Mouse (Mus musculus) CH12.LX (cell line): ENCODE results near the gene Gmds. TPM values are rescaled to one million over a fixed set of nuclear protein-coding genes. Genes with fewer than 3 reads are reported as not detected.

Experiments used
- DNase-seq: peaks from one replicate; pipeline ENCODE4 v3.0.0-alpha.2; 2013; ENCODE audit errors: extremely low read depth
- H3K27ac ChIP-seq: 2 replicates; pipeline ENCODE4 v1.5.1; 2012; ENCODE audit warnings: low read depth, mild to moderate bottlenecking, control low read depth, moderate library complexity; ENCODE audit not compliant: insufficient read depth
- H3K27me3 ChIP-seq: replicated peaks from 2 replicates; pipeline ENCODE3; 2012; ENCODE audit warnings: inconsistent platforms
- H3K36me3 ChIP-seq, 2 experiments: replicated peaks in 1 of 2; 2 replicates each; pipeline versions ENCODE3 to v1.6.1; 2012; ENCODE audit warnings: inconsistent platforms in 1 of 2, low read length in 1 of 2, mild to moderate bottlenecking in 1 of 2, mixed read lengths in 1 of 2, moderate library complexity in 1 of 2; ENCODE audit not compliant: control insufficient read depth in 1 of 2, insufficient read depth in 1 of 2
- H3K4me1 ChIP-seq, 2 experiments: 2 replicates each; pipeline ENCODE4 v1.6.1; 2012; ENCODE audit warnings: inconsistent platforms in 1 of 2, moderate library complexity in 1 of 2; ENCODE audit not compliant: insufficient read depth in 2 of 2, control insufficient read depth in 1 of 2
- H3K4me2 ChIP-seq: 2 replicates; pipeline ENCODE4 v1.6.1; 2012; ENCODE audit warnings: low read depth, mild to moderate bottlenecking, control low read depth; ENCODE audit not compliant: poor library complexity, insufficient read depth, severe bottlenecking
- H3K4me3 ChIP-seq, 3 experiments: fragments of 150-350 bp in 1 of 3; sonication (generic) in 1 of 3; replicated peaks in 1 of 3; 2 replicates each; pipeline versions ENCODE3 to v1.5.1; 2011 to 2012; ENCODE audit warnings: low read depth in 2 of 3, low read length in 2 of 3, mild to moderate bottlenecking in 2 of 3, moderate library complexity in 2 of 3, control low read depth in 1 of 3, improper control_type of control experiment in 1 of 3, inconsistent platforms in 1 of 3, mixed read lengths in 1 of 3; ENCODE audit not compliant: poor library complexity in 1 of 3
- H3K79me2 ChIP-seq: replicated peaks from 2 replicates; pipeline ENCODE4 v1.6.1; 2012; ENCODE audit warnings: mild to moderate bottlenecking, moderate library complexity; ENCODE audit not compliant: control insufficient read depth, poor library complexity, insufficient read depth, severe bottlenecking; ENCODE audit errors: extremely low read depth
- H3K9ac ChIP-seq: 2 replicates; pipeline ENCODE4 v1.6.1; 2012; ENCODE audit warnings: low read depth, mild to moderate bottlenecking, control low read depth, moderate library complexity; ENCODE audit not compliant: insufficient read depth
- H3K9me3 ChIP-seq: replicated peaks from 2 replicates; pipeline ENCODE3; 2012; ENCODE audit warnings: low read length, inconsistent platforms, mixed read lengths
- CHD1 ChIP-seq: IDR thresholded peaks from 2 replicates; pipeline ENCODE4 v1.6.1; 2012; ENCODE audit warnings: low read depth, low read length, improper control_type of control experiment, inconsistent platforms
- CHD2 ChIP-seq: IDR thresholded peaks from 2 replicates; pipeline ENCODE4 v1.6.1; 2011; ENCODE audit warnings: low read length, improper control_type of control experiment
- HCFC1 ChIP-seq: IDR thresholded peaks from 2 replicates; pipeline ENCODE4 v1.6.1; 2012; ENCODE audit warnings: low read depth, mild to moderate bottlenecking, inconsistent platforms, low read length, improper control_type of control experiment
- JUN ChIP-seq: IDR thresholded peaks from 2 replicates; pipeline ENCODE4 v1.6.1; 2011; ENCODE audit warnings: low read depth, mild to moderate bottlenecking, low read length, improper control_type of control experiment, moderate library complexity; ENCODE audit not compliant: insufficient read depth
- MAFK ChIP-seq: IDR thresholded peaks from 2 replicates; pipeline ENCODE4 v1.6.1; 2011; ENCODE audit warnings: low read length, improper control_type of control experiment; ENCODE audit not compliant: insufficient replicate concordance
- MAX ChIP-seq: IDR thresholded peaks from 2 replicates; pipeline ENCODE4 v1.6.1; 2011; ENCODE audit warnings: low read length, improper control_type of control experiment
- MAZ ChIP-seq: IDR thresholded peaks from 2 replicates; pipeline ENCODE4 v1.6.1; 2012; ENCODE audit warnings: low read depth, mild to moderate bottlenecking, inconsistent platforms, low read length, improper control_type of control experiment, moderate library complexity
- MEF2A ChIP-seq: IDR thresholded peaks from 2 replicates; pipeline ENCODE4 v1.6.1; 2014; ENCODE audit warnings: low read depth, mild to moderate bottlenecking, inconsistent platforms, low read length, improper control_type of control experiment, borderline replicate concordance
- MYC ChIP-seq: IDR thresholded peaks from 2 replicates; pipeline ENCODE4 v1.6.1; 2011; ENCODE audit warnings: low read depth, mild to moderate bottlenecking, improper control_type of control experiment, low read length
- NELFE ChIP-seq: IDR thresholded peaks from 2 replicates; pipeline ENCODE4 v1.6.1; 2011; ENCODE audit warnings: low read depth, low read length, improper control_type of control experiment
- PAX5 ChIP-seq: IDR thresholded peaks from 2 replicates; pipeline ENCODE4 v1.6.1; 2012; ENCODE audit warnings: low read length, inconsistent platforms, mixed read lengths
- POLR2AphosphoS2 ChIP-seq: IDR thresholded peaks from 2 replicates; pipeline ENCODE4 v1.6.1; 2011; ENCODE audit warnings: low read depth, low read length, improper control_type of control experiment
- RAD21 ChIP-seq: IDR thresholded peaks from 2 replicates; pipeline ENCODE4 v1.6.1; 2011; ENCODE audit warnings: low read depth, mild to moderate bottlenecking, low read length, improper control_type of control experiment, moderate library complexity
- TBP ChIP-seq: conservative IDR thresholded peaks from 2 replicates; pipeline ENCODE4 v1.6.1; 2011; ENCODE audit warnings: low read depth, low read length, improper control_type of control experiment
- ZC3H11A ChIP-seq: IDR thresholded peaks from 2 replicates; pipeline ENCODE4 v1.6.1; 2012; ENCODE audit warnings: low read depth, mild to moderate bottlenecking, inconsistent platforms, low read length, improper control_type of control experiment
- ZMIZ1 ChIP-seq: IDR thresholded peaks from 2 replicates; pipeline ENCODE4 v1.6.1; 2012; ENCODE audit warnings: low read depth, mild to moderate bottlenecking, inconsistent platforms, low read length, improper control_type of control experiment
- ZNF384 ChIP-seq: IDR thresholded peaks from 2 replicates; pipeline ENCODE4 v1.6.1; 2012; ENCODE audit warnings: low read depth, low read length, improper control_type of control experiment, inconsistent platforms
- dilution Hi-C: fragments of 300-500 bp; cut with MboI; formaldehyde crosslinking; loops from 2 replicates; pipeline ENCODE4 v1.14.3; 2020; ENCODE audit warnings: low sequenced_read_pairs; ENCODE audit not compliant: extremely low pct_unique_long_range_greater_than_20kb, extremely low pct_ligation_motif_present
- in situ Hi-C: fragments of 300-500 bp; cut with MboI; formaldehyde crosslinking; loops from 3 replicates; pipeline ENCODE4 v1.14.3; 2019; ENCODE audit warnings: low sequenced_read_pairs, low pct_ligation_motif_present, low pct_unique_long_range_greater_than_20kb, mixed read lengths
- polyA plus RNA-seq: library from polyadenylated mRNA; unstranded; fragments of >175 nt; gene quantifications from 2 replicates; pipeline ENCODE4 v1.2.1, GENCODE M21; 2012; ENCODE audit warnings: low read depth; ENCODE audit not compliant: insufficient read length
- total RNA-seq, 2 experiments: library from RNA; depleted of rRNA; stranded (reverse); fragments of 300-350 nt in 1 of 2; fragments of >200 nt in 1 of 2; gene quantifications; 2 replicates each; pipeline ENCODE4 v1.2.3; 2012 to 2014

The Gmds gene
- total and polyA plus RNA-seq, 3 experiments: 11.0 to 19.3 (median 15.1) TPM

GRCm38 (mm10) chr13:31926599-31926998 is 411.9 kb downstream of the Gmds start:
- no peak for DNase-seq
- H3K4me1 ChIP-seq: no peaks in the 10 kb centered on the region
- H3K4me2 ChIP-seq: no peak overlapping the region
- no peaks in the 10 kb centered on the region for H3K79me2 ChIP-seq
- H3K27me3 ChIP-seq: no peaks in the 10 kb centered on the region
- H3K27ac ChIP-seq: no peak overlapping the region
- no peak overlapping the region for H3K9ac ChIP-seq
- TF ChIP-seq ZC3H11A (no peak), CHD1 (no peak), JUN (no peak), MAX (no peak), POLR2AphosphoS2 (no peak), MAFK (no peak), ZMIZ1 (no peak), RAD21 (no peak), MYC (no peak), PAX5 (no peak), CHD2 (no peak), HCFC1 (no peak), TBP (no peak), MAZ (no peak)
- TF ChIP-seq, all 38 proteins: peak for 0
- in situ Hi-C loops: no loop called here
- H3K9me3 ChIP-seq: no peaks in the 10 kb centered on the region
- dilution Hi-C loops: no loop called here
- H3K36me3 ChIP-seq: no peaks in the 10 kb centered on the region
- no peak overlapping the region for H3K4me3 ChIP-seq

- Histone ChIP-seq H3K27me3 (no peaks in the 10 kb centered on the region), H3K9ac (no peak overlapping the region), H3K4me1 (no peaks in the 10 kb centered on the region), H3K4me2 (no peak overlapping the region), H3K9me3 (no peaks in the 10 kb centered on the region), H3K79me2 (no peaks in the 10 kb centered on the region), H3K27ac (no peak overlapping the region), H3K36me3 (no peaks in the 10 kb centered on the region), H3K4me3 (no peak overlapping the region)
- in situ Hi-C loops: no loop called here
- TF ChIP-seq MEF2A: no peak
- no peak for TF ChIP-seq NELFE
- TF ChIP-seq ZNF384: no peak
- dilution Hi-C loops: no loop called here
- no peak for DNase-seq
Measured at GRCm38 (mm10) chr13:31924506-31924905, 414.0 kb downstream of the Gmds start.
